Mouse (Mus musculus) erythroblast, embryonic 14.5 days (primary cell): ENCODE measurements around the gene Fbxw8.

Source experiments
- GATA1 ChIP-seq: IDR thresholded peaks from 2 replicates; pipeline ENCODE4 v1.6.1; 2012; ENCODE audit warnings: low read length, inconsistent platforms, mixed read lengths
- TAL1 ChIP-seq: IDR thresholded peaks from 3 replicates; pipeline ENCODE4 v1.6.1; 2012; ENCODE audit warnings: low read length, inconsistent platforms, mixed read lengths

DNA sequence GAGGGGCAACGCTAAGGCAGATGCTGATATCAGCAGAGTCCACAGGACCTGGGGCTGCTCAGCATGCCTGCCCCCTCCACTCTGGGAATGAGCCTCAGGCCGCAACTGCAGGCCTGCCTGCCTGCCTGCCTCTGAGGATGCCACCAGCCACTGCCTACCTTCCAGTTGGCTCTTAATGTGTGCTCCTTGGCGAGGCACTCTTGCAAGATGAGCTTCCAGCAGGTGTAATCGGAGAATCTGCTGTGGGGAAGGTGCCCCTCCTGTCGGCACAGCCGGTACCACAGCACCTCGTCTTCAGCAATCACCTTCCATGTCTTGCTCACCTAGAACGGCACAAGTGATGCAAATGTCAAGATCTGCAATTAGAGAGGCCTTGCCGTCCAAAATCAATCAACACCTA, 26.6 kb downstream of the Fbxw8 start:
- TF ChIP-seq GATA1 (no peak), TAL1 (no peak)
